Mouse (Mus musculus) hindbrain, embryonic 15.5 days (tissue): ENCODE data around the gene Usp6nl. TPM values are rescaled to one million over a fixed set of nuclear protein-coding genes. Genes with fewer than 3 reads are reported as not detected.
A peak's percentile ranks its signal among the peaks of the same experiment; 100 is the strongest.

Experiments
- ATAC-seq: fragments of 200-750 bp; cut with Nextera tagmentation; 2 replicates; pipeline ENCODE4 v1.8.0; 2017; ENCODE audit warnings: low read depth, moderate number of reproducible peaks, moderate TSS enrichment; ENCODE audit not compliant: low FRiP score
- H3K27ac ChIP-seq: fragments of 300-500 bp; sonication (generic); replicated peaks from 2 replicates; pipeline ENCODE4 v1.5.1; 2015; ENCODE audit warnings: mild to moderate bottlenecking, inconsistent platforms
- H3K27me3 ChIP-seq: fragments of 300-500 bp; sonication (generic); 2 replicates; pipeline ENCODE4 v1.6.1; 2015; ENCODE audit warnings: control low read depth, inconsistent platforms
- H3K36me3 ChIP-seq: fragments of 300-500 bp; sonication (generic); 2 replicates; pipeline ENCODE4 v1.6.1; 2015; ENCODE audit warnings: control low read depth, inconsistent platforms
- H3K4me1 ChIP-seq: fragments of 300-500 bp; sonication (generic); replicated peaks from 2 replicates; pipeline ENCODE4 v1.6.1; 2015; ENCODE audit warnings: control low read depth, inconsistent platforms
- H3K4me2 ChIP-seq: fragments of 300-500 bp; sonication (generic); 2 replicates; pipeline ENCODE4 v1.6.1; 2015; ENCODE audit warnings: moderate library complexity, mild to moderate bottlenecking, inconsistent platforms
- H3K4me3 ChIP-seq: fragments of 300-500 bp; sonication (generic); 2 replicates; pipeline ENCODE4 v1.5.1; 2015; ENCODE audit warnings: mild to moderate bottlenecking, inconsistent platforms
- H3K9ac ChIP-seq: fragments of 300-500 bp; sonication (generic); 2 replicates; pipeline ENCODE4 v1.6.1; 2015; ENCODE audit warnings: inconsistent platforms
- H3K9me3 ChIP-seq: fragments of 300-500 bp; sonication (generic); 2 replicates; pipeline ENCODE4 v1.6.1; 2016; ENCODE audit warnings: control low read depth, inconsistent platforms
- WGBS: fragments of 180-500 bp; shearing (Covaris S2); methylation state at CpG from one replicate; pipeline ENCODE4 v1.1.7; 2015; 5-methylcytosine and 5-hydroxymethylcytosine counted together
- polyA plus RNA-seq: library from polyadenylated mRNA; unstranded; fragments of >200 nt; fragmentation: Nextera tagmentation; extraction: Ambion mirVana; gene quantifications from 2 replicates; pipeline ENCODE4 v1.2.1, GENCODE M21; 2015

Gene Usp6nl
- polyA plus RNA-seq, 1 experiment from 2014 or later, result 6.6 TPM

GRCm38 (mm10) chr2:6442302-6442701 lies 119.8 kb downstream of the Usp6nl start:
- H3K9ac ChIP-seq, result no peak overlapping the region
- ATAC-seq, result no peak
- H3K4me2 ChIP-seq, result no peak overlapping the region
- H3K4me1 ChIP-seq, result no peaks in the 10 kb centered on the region
- H3K36me3 ChIP-seq, result peaks cover 12% of the 10 kb centered on the region
- H3K9me3 ChIP-seq, result no peaks in the 10 kb centered on the region
- WGBS, result 84% methylated on average over 10 of the region's 10 CpGs
- H3K27ac ChIP-seq, result no peak overlapping the region; the same call in 1 of the 2 replicates
- no peak overlapping the region for H3K4me3 ChIP-seq
- no peaks in the 10 kb centered on the region for H3K27me3 ChIP-seq

DNA sequence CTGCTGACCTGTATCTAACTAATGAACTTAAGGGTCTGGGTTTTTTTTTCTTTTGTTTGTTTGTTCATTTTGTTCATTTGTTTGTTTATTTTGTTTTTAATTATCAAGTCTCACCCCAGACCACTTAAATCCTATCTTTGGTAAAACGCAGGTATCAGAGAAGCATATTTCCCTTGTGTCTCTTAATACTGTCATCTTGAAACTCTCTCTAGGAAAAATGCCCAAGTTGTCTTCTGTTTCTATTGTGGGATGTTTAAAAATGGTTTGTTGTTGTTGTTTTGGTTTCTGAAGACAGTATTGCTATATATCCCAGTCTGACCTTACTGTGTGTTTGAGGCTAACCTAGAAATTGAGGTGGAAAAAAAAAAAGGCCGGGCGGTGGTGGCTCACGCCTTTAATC lies 121.5 kb downstream of the Usp6nl start:
- H3K9ac ChIP-seq, result no peak overlapping the region
- 95% methylated on average over 4 of the region's 4 CpGs for WGBS

GRCm38 (mm10) chr2:6444723-6445169 lies 122.3 kb downstream of the Usp6nl start:
- no peaks in the 10 kb centered on the region for H3K27me3 ChIP-seq
- H3K27ac ChIP-seq, result no peak overlapping the region
- H3K9ac ChIP-seq, result no peak overlapping the region
- no peaks in the 10 kb centered on the region for H3K9me3 ChIP-seq
- ATAC-seq, result no peak
- peaks cover 12% of the 10 kb centered on the region for H3K36me3 ChIP-seq
- no peak overlapping the region for H3K4me3 ChIP-seq
- H3K4me1 ChIP-seq, result peaks cover 3% of the 10 kb centered on the region
- WGBS, result 84% methylated on average over 4 of the region's 4 CpGs
- no peak overlapping the region for H3K4me2 ChIP-seq

More for the DNA sequence above, 121.5 kb downstream of the Usp6nl start:
- Histone ChIP-seq H3K4me2 (no peak overlapping the region), H3K27ac (no peak overlapping the region), H3K4me3 (no peak overlapping the region), H3K9me3 (no peaks in the 10 kb centered on the region), H3K27me3 (no peaks in the 10 kb centered on the region), H3K4me1 (no peaks in the 10 kb centered on the region), H3K36me3 (peaks cover 12% of the 10 kb centered on the region)
- no peak for ATAC-seq

DNA sequence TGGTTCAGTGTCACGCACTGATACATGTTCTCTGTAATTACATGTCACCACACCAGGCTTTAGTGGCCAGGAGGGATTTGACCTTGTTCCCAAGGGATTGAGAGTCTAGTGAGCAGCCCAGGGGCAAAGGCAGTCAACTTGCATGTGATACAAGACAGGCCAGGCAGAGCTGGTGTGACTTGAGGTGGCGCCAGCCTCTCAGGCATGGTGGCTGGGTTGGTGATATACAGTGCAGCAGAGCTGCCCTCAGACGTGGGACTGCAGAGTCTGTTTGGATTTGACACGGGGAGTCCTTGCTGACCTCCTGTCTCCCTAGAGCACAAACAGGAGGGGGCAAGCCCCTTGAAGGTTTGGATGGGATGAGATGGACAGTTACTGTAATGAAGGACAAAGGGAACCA lies 123.4 kb downstream of the Usp6nl start:
- Histone ChIP-seq H3K4me3 (no peak overlapping the region), H3K4me1 (peaks cover 13% of the 10 kb centered on the region), H3K36me3 (peaks cover 6% of the 10 kb centered on the region), H3K27ac (no peak overlapping the region), H3K9ac (no peak overlapping the region), H3K4me2 (no peak overlapping the region), H3K27me3 (no peaks in the 10 kb centered on the region), H3K9me3 (no peaks in the 10 kb centered on the region)
- 63% methylated on average over 4 of the region's 4 CpGs for WGBS
- ATAC-seq, result no peak

DNA sequence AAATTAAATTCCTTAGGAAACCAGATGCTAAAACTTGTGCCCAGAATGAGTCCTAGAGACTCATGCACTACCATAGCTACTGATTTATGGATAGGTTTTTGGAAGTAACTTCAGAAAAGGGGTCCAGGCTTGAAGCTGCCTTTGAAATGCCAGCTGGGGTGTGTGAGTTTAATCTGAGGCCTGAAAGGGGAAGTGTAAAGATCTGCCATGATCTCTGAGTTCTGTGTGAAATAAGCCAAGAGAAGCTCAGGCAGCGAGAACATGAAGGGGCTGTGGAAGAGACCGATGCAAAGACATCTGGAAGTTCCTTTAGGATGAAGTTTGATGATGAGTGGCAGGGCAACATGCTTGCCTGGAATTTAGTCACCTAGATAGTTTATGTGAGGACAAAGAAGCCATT lies 126.4 kb downstream of the Usp6nl start:
- WGBS, result 98% methylated on average over 2 of the region's 2 CpGs
- Histone ChIP-seq H3K4me3 (no peak overlapping the region), H3K9ac (no peak overlapping the region), H3K4me1 (peaks cover 13% of the 10 kb centered on the region), H3K4me2 (no peak overlapping the region), H3K27me3 (no peaks in the 10 kb centered on the region), H3K9me3 (no peaks in the 10 kb centered on the region), H3K27ac (no peak overlapping the region), H3K36me3 (no peaks in the 10 kb centered on the region)
- no peak for ATAC-seq

- Histone ChIP-seq H3K36me3 (no peaks in the 10 kb centered on the region), H3K9me3 (no peaks in the 10 kb centered on the region), H3K27ac (no peak overlapping the region; the same call in 1 of the 2 replicates), H3K27me3 (no peaks in the 10 kb centered on the region), H3K4me2 (no peak overlapping the region), H3K4me1 (peaks cover 13% of the 10 kb centered on the region), H3K9ac (no peak overlapping the region), H3K4me3 (no peak overlapping the region)
- ATAC-seq, result no peak
- 42% methylated on average over 3 of the region's 3 CpGs for WGBS
Measured at GRCm38 (mm10) chr2:6449656-6450055, 127.2 kb downstream of the Usp6nl start.

- Histone ChIP-seq H3K27me3 (no peaks in the 10 kb centered on the region), H3K4me3 (no peak overlapping the region), H3K27ac (no peak overlapping the region; the same call in 1 of the 2 replicates), H3K9me3 (no peaks in the 10 kb centered on the region), H3K4me1 (peaks cover 13% of the 10 kb centered on the region), H3K4me2 (no peak overlapping the region), H3K9ac (no peak overlapping the region), H3K36me3 (no peaks in the 10 kb centered on the region)
- 52% methylated on average over 3 of the region's 3 CpGs for WGBS
- ATAC-seq, result peak; percentile 42; the same call in 1 of the 2 replicates
Measured at GRCm38 (mm10) chr2:6450544-6450943, 128.1 kb downstream of the Usp6nl start.

- no peak overlapping the region for H3K4me2 ChIP-seq
- H3K9me3 ChIP-seq, result no peaks in the 10 kb centered on the region
- H3K4me1 ChIP-seq, result peaks cover 7% of the 10 kb centered on the region
- H3K4me3 ChIP-seq, result no peak overlapping the region
- no peak overlapping the region for H3K9ac ChIP-seq
- no peak; the same call in 1 of the 2 replicates for ATAC-seq
- 65% methylated on average over 7 of the region's 7 CpGs for WGBS
- H3K27ac ChIP-seq, result no peak overlapping the region
- H3K27me3 ChIP-seq, result no peaks in the 10 kb centered on the region
- H3K36me3 ChIP-seq, result no peaks in the 10 kb centered on the region
Measured at GRCm38 (mm10) chr2:6454941-6455516, 132.6 kb downstream of the Usp6nl start.

GRCm38 (mm10) chr2:6459282-6460047 lies 137.0 kb downstream of the Usp6nl start:
- 60% methylated on average over 13 of the region's 13 CpGs for WGBS
- Histone ChIP-seq H3K9me3 (no peaks in the 10 kb centered on the region), H3K36me3 (no peaks in the 10 kb centered on the region), H3K4me1 (peaks cover 2% of the 10 kb centered on the region), H3K27ac (0 out of 2 replicates have a peak overlapping the region, but pooled peaks have one; percentile 37), H3K27me3 (no peaks in the 10 kb centered on the region), H3K9ac (no peak overlapping the region), H3K4me3 (no peak overlapping the region), H3K4me2 (no peak overlapping the region)
- no peak for ATAC-seq

DNA sequence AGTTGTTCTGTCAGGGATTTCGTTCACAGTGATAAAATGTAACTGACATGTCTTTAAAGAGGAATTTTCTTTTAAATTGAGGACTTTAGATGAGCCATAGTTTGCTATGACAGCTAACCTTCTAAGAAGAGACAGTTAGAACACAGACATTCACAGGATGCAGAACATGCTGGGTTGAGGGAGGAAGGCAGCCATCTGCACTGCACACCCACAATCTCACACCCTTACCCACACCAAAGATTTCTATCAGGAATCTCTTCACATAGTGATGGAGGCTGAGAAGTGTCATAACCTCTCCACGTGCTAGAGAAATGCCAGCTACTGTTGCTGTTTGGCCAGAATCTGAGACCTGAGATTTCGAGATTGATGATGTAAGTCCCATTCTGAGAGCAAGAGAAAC lies 139.8 kb downstream of the Usp6nl start:
- Histone ChIP-seq H3K4me2 (no peak overlapping the region), H3K4me3 (no peak overlapping the region), H3K36me3 (no peaks in the 10 kb centered on the region), H3K27ac (no peak overlapping the region), H3K9me3 (no peaks in the 10 kb centered on the region), H3K4me1 (peaks cover 6% of the 10 kb centered on the region), H3K27me3 (no peaks in the 10 kb centered on the region), H3K9ac (no peak overlapping the region)
- 94% methylated on average over 3 of the region's 3 CpGs for WGBS
- no peak for ATAC-seq

DNA sequence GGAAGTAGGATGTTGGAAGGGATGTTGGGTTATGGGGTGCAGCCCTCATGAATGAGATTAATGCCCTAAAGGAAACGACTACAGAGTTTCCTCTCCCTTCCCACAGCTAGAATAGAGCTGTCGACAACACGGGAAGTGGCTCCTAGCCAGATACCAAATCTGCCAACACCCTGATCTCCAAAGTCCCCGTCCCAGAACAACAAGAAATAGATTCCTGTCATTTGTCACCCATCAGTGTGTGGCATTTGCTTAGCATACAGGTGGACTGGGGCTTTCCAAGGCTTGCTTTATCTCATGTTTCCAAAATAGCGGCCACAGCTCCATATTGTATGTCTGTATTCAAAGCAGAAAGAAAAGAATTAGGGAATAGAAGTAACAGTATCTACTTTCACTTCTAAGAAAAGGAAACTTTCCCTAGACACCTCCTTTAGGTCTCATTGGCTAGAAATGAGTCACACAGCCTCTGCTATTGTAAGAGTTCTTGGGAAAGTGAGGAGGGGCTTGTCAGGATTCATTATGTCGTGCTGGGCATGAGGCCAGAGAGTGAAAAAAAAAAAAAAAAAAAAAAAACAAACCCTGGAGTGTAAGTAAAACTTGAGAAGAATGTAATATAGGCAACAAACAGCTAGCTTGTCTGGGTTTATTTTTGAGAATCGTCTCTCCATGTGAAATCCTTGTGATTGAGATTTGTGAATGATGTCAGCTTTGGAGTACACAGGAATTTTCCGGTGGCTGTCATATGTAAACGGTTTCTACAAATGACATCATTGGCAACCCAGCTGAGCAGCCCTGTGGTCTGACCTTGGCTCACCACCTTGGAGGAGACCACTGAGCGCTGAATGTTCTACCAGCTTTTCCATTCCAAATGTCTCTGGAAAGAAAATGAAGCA lies 141.6 kb downstream of the Usp6nl start:
- ATAC-seq, result peak; percentile 75
- 31% methylated on average over 10 of the region's 10 CpGs for WGBS
- Histone ChIP-seq H3K9me3 (no peaks in the 10 kb centered on the region), H3K4me3 (no peak overlapping the region), H3K36me3 (no peaks in the 10 kb centered on the region), H3K4me2 (peak overlapping the region; percentile 5; the same call in 1 of the 2 replicates), H3K27ac (peak overlapping the region; percentile 69), H3K4me1 (peaks cover 6% of the 10 kb centered on the region), H3K27me3 (no peaks in the 10 kb centered on the region), H3K9ac (no peak overlapping the region)

DNA sequence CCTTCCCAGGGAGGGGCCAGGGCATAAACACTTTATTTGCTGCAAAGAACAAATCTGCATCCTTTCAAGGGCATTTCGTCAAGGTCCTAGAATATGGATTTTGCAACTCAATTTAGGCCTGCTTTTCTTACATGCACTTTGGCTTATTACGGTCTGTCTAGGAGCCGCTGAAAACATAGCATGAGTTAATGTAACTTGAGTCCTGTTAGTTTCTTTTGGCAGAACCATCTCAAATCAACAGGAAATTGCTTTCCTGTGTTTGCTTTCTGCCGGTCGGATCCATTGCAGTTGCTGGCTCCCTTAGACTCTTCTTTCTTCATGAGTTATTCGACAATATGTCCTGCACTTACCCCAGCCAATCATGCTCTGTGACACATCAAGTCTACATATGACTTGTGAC lies 143.9 kb downstream of the Usp6nl start:
- no peaks in the 10 kb centered on the region for H3K36me3 ChIP-seq
- H3K4me2 ChIP-seq, result no peak overlapping the region
- ATAC-seq, result no peak
- no peak overlapping the region for H3K9ac ChIP-seq
- 81% methylated on average over 6 of the region's 6 CpGs for WGBS
- no peaks in the 10 kb centered on the region for H3K9me3 ChIP-seq
- H3K27ac ChIP-seq, result no peak overlapping the region
- no peaks in the 10 kb centered on the region for H3K27me3 ChIP-seq
- H3K4me3 ChIP-seq, result no peak overlapping the region
- H3K4me1 ChIP-seq, result peaks cover 15% of the 10 kb centered on the region
